Mouse (Mus musculus) neural tube, embryonic 14.5 days (tissue): Measurements from ENCODE around the gene Scaper. TPM values are rescaled to one million over a fixed set of nuclear protein-coding genes. Genes with fewer than 3 reads are reported as not detected.
A peak's percentile ranks its signal among the peaks of the same experiment; 100 is the strongest.

Experiments
- ATAC-seq: fragments of 200-750 bp; cut with Nextera tagmentation; 2 replicates; pipeline ENCODE4 v1.8.0; 2017; ENCODE audit warnings: low read depth, mild to moderate bottlenecking, moderate TSS enrichment, moderate library complexity
- H3K27ac ChIP-seq: fragments of 300-500 bp; sonication (generic); 2 replicates; pipeline ENCODE4 v1.5.1; 2014; ENCODE audit warnings: low read depth, mild to moderate bottlenecking, control low read depth, low read length, moderate library complexity, mixed read lengths
- H3K27me3 ChIP-seq: fragments of 300-500 bp; sonication (generic); 2 replicates; pipeline ENCODE4 v1.6.1; 2014; ENCODE audit warnings: low read length; ENCODE audit not compliant: control insufficient read depth, insufficient read depth
- H3K36me3 ChIP-seq: fragments of 300-500 bp; sonication (generic); 2 replicates; pipeline ENCODE4 v1.6.1; 2014; ENCODE audit warnings: low read length, mixed read lengths; ENCODE audit not compliant: control insufficient read depth, insufficient read depth
- H3K4me1 ChIP-seq: fragments of 300-500 bp; sonication (generic); 2 replicates; pipeline ENCODE4 v1.6.1; 2014; ENCODE audit warnings: low read length; ENCODE audit not compliant: control insufficient read depth, insufficient read depth
- H3K4me2 ChIP-seq: fragments of 300-500 bp; sonication (generic); 2 replicates; pipeline ENCODE4 v1.6.1; 2014; ENCODE audit warnings: mild to moderate bottlenecking, low read depth, low read length, control low read depth
- H3K4me3 ChIP-seq: fragments of 300-500 bp; sonication (generic); 2 replicates; pipeline ENCODE4 v1.5.1; 2014; ENCODE audit warnings: low read depth, low read length, control low read depth, mixed read lengths
- H3K9ac ChIP-seq: fragments of 300-500 bp; sonication (generic); replicated peaks from 2 replicates; pipeline ENCODE4 v1.6.1; 2014; ENCODE audit warnings: low read depth, mild to moderate bottlenecking, control low read depth, low read length, mixed read lengths
- H3K9me3 ChIP-seq: fragments of 300-500 bp; sonication (generic); 2 replicates; pipeline ENCODE4 v1.6.1; 2016; ENCODE audit warnings: low read length; ENCODE audit not compliant: control insufficient read depth
- WGBS: fragments of 180-500 bp; shearing (Covaris S2); extraction: QIAGEN DNeasy Blood & Tissue Kit; methylation state at CpG from one replicate; pipeline ENCODE4 v1.1.7; 2014; 5-methylcytosine and 5-hydroxymethylcytosine counted together
- polyA plus RNA-seq: library from polyadenylated mRNA; unstranded; fragments of >200 nt; fragmentation: Nextera tagmentation; extraction: Ambion mirVana; gene quantifications from 2 replicates; pipeline ENCODE4 v1.2.1, GENCODE M21; 2014

Scaper gene
- polyA plus RNA-seq, 1 experiment from 2014 or later = 51.1 TPM

DNA sequence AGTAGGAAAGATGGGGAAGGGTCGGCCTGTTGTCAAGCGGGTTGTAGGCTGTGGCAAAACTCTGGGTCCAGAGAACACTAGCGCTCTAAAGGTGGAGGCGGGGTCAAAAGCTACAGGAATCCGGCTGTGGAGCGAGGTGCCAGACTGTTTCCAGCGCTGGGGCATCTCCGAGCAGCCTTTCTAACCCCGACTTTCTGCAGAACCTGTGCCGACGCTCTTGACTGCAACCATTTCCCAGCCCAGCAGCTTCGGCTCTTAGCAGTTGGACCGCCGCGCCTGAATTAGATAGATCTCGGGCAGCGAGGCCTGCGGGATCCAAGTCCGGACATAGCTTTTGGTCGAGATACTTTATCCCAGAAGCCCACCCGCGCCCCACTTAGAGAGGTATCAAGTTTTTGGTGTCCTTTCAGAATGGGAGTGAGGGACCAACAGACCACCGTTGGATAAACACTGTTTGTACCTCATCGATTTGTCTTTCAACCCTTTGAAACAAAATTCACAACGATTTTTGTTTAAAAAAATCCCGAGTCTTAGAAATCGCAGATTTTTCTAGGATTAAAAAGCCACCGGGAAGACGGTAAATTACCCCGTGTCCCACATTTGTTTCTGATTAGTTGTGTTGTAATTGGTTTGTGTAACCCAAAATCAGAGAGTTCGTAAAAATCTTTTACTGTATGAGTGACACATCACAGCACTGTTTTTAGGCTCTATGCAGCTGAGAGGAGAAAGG, 398.1 kb downstream of the Scaper start:
- no peak for ATAC-seq
- peaks cover 42% of the 10 kb centered on the region for H3K27me3 ChIP-seq

DNA sequence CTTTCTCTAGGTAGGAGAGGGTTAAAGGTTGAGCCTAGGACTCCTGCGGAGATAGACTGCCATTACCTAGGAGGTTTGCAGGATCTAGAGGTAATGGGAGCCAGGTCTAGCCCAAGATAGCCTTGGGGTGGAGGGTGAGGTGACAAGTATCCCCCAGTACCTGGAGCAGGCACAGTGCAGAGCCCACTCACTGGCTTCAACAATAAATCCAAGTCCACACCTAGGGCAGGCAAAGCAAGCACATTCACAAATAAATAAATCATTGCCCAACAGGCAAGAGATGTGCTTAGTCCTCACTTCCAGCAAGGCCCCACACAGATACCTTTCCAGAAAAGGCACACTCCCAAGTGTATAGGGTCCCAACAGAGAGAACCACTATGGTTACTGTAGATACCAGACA, 398.9 kb downstream of the Scaper start:
- Histone ChIP-seq H3K9ac (no peak overlapping the region), H3K4me3 (no peak overlapping the region), H3K9me3 (no peaks in the 10 kb centered on the region), H3K27me3 (peaks cover 39% of the 10 kb centered on the region), H3K27ac (no peak overlapping the region), H3K4me2 (no peak overlapping the region), H3K4me1 (peaks cover 6% of the 10 kb centered on the region; the same call in 1 of the 2 replicates), H3K36me3 (no peaks in the 10 kb centered on the region)
- ATAC-seq = no peak
- 0% methylated on average over 1 of the region's 1 CpGs for WGBS

More for the DNA sequence above, 398.1 kb downstream of the Scaper start:
- H3K4me3 ChIP-seq = 0 out of 2 replicates have a peak overlapping the region, but pooled peaks have one; percentile 31
- H3K27ac ChIP-seq = no peak overlapping the region
- no peaks in the 10 kb centered on the region for H3K9me3 ChIP-seq
- H3K36me3 ChIP-seq = no peaks in the 10 kb centered on the region
- peak overlapping the region; percentile 55; the same call in 1 of the 2 replicates for H3K4me2 ChIP-seq
- WGBS = 2% methylated on average over 31 of the region's 31 CpGs
- H3K9ac ChIP-seq = 0 out of 2 replicates have a peak overlapping the region, but pooled peaks have one; percentile 4
- H3K4me1 ChIP-seq = peaks cover 6% of the 10 kb centered on the region; the same call in 1 of the 2 replicates

DNA sequence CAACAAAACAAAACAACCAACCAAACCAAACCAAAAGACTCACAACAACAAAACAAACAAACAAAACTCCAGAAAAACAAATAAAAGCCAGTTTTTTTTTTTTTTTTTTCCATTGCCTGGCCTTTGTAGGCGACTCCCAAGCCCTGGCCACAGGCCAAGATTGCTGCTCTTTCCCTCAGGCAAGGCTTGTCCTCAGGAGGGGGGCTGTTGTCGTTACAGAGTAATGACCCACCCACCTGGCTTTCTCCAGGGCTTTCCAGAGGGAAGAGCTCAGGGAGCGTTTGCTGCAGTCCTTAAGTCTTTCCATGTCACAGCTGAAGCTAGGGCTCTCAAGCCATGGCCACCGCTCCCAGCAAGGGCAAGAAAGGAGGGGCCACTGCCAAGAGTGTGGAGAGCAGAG, 399.5 kb downstream of the Scaper start, which contains the start of gene Isl2:
Gene Isl2 (plus strand): TSS at position 296 of the 400 bp plus-strand sequence.
- Histone ChIP-seq H3K4me3 (no peak within 1 kb of the TSS), H3K4me2 (no peak within 1 kb of the TSS), H3K36me3 (no peaks in the 10 kb centered on the region), H3K27me3 (peaks cover 35% of the 10 kb centered on the region), H3K4me1 (peaks cover 6% of the 10 kb centered on the region; the same call in 1 of the 2 replicates), H3K9me3 (no peaks in the 10 kb centered on the region), H3K27ac (no peak within 1 kb of the TSS), H3K9ac (0 out of 2 replicates have a peak within 1 kb of the TSS, but pooled peaks have one; percentile 4)
- whole genome bisulfite sequencing = 0% methylated on average over 4 of the region's 4 CpGs
- ATAC-seq = no peak

DNA sequence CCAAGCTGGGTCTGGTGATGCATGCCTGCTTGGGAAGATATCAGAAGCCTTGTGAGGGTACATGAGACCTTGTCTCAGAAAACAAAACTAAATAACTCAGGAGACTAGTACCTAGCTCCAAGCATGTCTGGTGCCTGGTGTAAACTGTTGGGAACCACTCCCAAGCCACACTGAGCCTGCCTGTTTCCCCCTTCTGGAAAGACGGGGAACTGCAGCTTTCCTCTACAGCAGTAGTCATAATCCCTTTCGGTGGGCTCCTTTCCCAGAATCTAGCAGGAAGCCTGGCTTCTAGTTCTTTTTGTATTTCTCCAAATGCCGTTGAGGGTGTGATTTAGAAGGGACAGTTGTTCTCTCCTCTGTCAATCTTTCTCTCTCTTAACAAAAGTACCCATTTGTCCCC, 402.0 kb downstream of the Scaper start:
- no peak overlapping the region for H3K4me2 ChIP-seq
- no peak overlapping the region for H3K9ac ChIP-seq
- no peaks in the 10 kb centered on the region for H3K4me1 ChIP-seq
- no peaks in the 10 kb centered on the region for H3K36me3 ChIP-seq
- ATAC-seq = no peak
- WGBS = 14% methylated on average over 3 of the region's 3 CpGs
- no peaks in the 10 kb centered on the region for H3K9me3 ChIP-seq
- no peak overlapping the region for H3K4me3 ChIP-seq
- peaks cover 29% of the 10 kb centered on the region for H3K27me3 ChIP-seq
- H3K27ac ChIP-seq = no peak overlapping the region

DNA sequence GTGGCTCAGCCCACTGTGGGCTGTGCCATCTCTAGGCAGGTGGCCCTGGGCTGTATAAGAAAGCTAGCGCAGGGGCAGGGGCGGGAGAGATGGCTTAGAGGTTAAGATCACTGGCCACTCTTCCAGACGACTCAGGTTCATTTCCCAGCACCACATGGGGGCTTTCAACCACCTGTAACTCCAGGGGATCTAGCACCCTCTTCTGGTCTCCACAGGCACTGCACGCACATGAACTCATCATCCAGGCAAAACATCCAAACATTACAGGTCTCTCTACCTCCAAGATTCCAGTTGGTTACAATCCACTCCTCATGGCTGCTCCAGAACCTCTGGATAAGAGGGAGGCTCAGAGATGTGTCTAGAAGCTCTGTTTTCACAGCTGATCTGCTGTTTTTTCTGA, 412.2 kb downstream of the Scaper start:
- Histone ChIP-seq H3K4me2 (no peak overlapping the region), H3K27ac (no peak overlapping the region), H3K27me3 (no peaks in the 10 kb centered on the region), H3K9me3 (no peaks in the 10 kb centered on the region), H3K4me1 (no peaks in the 10 kb centered on the region), H3K36me3 (no peaks in the 10 kb centered on the region), H3K4me3 (no peak overlapping the region), H3K9ac (no peak overlapping the region)
- WGBS = 33% methylated on average over 4 of the region's 4 CpGs
- no peak for ATAC-seq

DNA sequence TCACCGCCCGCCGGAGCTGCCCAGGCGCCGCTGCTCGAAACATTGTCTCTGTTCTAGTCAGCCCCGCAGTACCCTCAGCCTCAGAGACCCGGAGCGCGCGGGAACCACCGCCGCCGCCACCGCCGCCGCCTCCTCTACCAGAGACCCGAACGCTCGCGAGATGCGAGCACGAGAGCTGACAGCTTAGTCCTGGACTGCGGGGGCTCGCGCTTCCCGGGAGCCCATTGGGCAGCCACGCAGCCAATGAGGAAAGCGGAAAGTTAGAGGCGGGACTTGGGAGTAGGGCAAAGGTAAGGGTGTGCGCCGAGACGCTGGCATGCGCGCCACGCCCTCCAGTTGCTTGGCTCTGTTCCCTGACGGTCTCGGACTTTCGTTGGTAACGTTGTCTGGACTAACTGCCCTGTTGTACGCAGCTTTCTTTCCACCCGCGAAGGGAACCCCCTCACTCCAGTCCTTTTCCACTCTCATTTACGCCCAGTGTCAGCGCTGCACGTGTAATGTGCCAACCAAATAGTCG, 425.8 kb downstream of the Scaper start, which contains the start of gene Etfa:
Gene Etfa (minus strand): TSS at position 217 of the 517 bp plus-strand sequence.
- Histone ChIP-seq H3K27ac (peak within 1 kb of the TSS; percentile 63), H3K9ac (peak within 1 kb of the TSS; percentile 65), H3K4me3 (peak within 1 kb of the TSS; percentile 78), H3K4me1 (no peaks in the 10 kb centered on the region), H3K36me3 (no peaks in the 10 kb centered on the region), H3K27me3 (peaks cover 6% of the 10 kb centered on the region), H3K4me2 (peak within 1 kb of the TSS; percentile 79), H3K9me3 (no peaks in the 10 kb centered on the region)
- WGBS = under 1% methylated on average over 47 of the region's 47 CpGs
- peak; percentile 100 for ATAC-seq

DNA sequence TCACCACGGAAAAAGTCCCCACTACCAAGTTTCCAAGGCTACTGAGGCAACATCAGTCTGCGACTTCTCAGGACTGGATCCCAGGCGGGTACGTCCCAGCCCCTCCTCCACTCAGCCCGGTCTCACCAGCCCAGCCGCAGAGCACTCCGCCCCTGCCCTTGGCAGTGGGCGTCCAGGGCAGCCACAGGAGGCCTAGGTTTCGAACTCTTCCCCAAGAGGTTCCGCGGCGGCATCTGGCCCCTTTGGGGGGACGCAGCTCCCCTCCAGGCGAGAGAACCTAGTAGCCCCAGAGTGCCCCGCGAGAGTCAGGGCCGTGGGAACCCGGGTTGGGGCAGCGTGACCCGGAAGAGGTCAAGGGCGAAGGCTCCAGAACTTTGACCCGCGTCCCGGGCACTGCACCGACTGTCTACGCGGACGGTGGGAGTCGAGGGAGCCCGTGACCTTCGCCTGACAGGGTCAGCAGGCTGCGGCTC, 426.4 kb downstream of the Scaper start:
- H3K27me3 ChIP-seq = peaks cover 6% of the 10 kb centered on the region
- peak; percentile 80 for ATAC-seq
- peak overlapping the region; percentile 79 for H3K4me2 ChIP-seq
- H3K4me1 ChIP-seq = no peaks in the 10 kb centered on the region
- peak overlapping the region; percentile 63 for H3K27ac ChIP-seq
- peak overlapping the region; percentile 65 for H3K9ac ChIP-seq
- H3K36me3 ChIP-seq = no peaks in the 10 kb centered on the region
- 0% methylated on average over 28 of the region's 32 CpGs for WGBS
- no peaks in the 10 kb centered on the region for H3K9me3 ChIP-seq
- H3K4me3 ChIP-seq = peak overlapping the region; percentile 78

DNA sequence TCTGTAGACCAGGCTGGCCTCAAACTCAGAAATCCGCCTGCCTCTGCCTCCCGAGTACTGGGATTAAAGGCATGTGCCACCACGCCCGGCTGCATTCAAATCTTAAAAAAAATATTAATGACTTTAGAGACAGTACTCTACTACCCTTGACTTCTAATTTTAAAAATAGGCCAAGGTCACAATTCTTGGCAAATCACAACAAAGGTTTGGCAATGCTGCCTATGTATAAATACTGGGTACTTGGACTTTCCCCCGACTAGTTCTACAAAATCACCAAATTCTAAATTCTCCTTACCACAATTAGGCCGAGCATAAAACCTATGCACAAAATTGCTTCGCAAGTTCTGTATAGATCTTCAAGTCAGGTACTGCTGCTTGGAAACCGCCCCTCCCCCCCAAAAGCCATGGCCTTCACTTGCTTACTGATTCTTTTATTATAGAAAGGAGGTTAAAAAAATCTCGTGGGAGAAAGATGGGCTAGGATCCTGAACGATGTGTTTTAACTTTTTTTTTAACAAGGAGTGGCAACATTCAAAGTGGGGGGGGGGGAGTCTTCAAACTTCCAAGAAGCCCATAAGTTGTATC, 427.2 kb downstream of the Scaper start:
- H3K4me3 ChIP-seq = no peak overlapping the region; the same call in 1 of the 2 replicates
- 77% methylated on average over 10 of the region's 10 CpGs for WGBS
- H3K4me2 ChIP-seq = peak overlapping the region; percentile 79; the same call in 1 of the 2 replicates
- H3K4me1 ChIP-seq = no peaks in the 10 kb centered on the region
- no peak for ATAC-seq
- H3K9ac ChIP-seq = no peak overlapping the region
- H3K36me3 ChIP-seq = no peaks in the 10 kb centered on the region
- no peak overlapping the region for H3K27ac ChIP-seq
- peaks cover 6% of the 10 kb centered on the region for H3K27me3 ChIP-seq
- H3K9me3 ChIP-seq = no peaks in the 10 kb centered on the region

DNA sequence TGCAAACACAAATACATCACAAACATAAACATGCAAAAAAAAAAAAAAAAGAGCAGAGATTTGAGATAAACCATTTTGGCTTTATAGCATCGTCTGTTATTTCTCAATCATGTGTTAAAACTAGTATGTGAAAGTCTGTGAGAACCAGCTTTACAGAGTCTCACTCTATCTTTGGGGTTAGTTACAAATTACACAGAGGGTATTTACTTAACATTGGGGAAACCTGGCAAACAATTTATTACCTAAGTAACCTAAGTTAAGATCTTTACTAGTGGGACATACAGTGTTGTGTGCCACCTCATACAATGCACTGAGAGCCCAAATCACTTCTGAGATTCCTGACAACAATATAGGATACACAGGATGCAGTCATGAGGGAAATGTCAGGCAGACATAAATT, 428.2 kb downstream of the Scaper start:
- Histone ChIP-seq H3K9me3 (no peaks in the 10 kb centered on the region), H3K4me1 (no peaks in the 10 kb centered on the region), H3K27ac (no peak overlapping the region), H3K9ac (no peak overlapping the region), H3K4me2 (no peak overlapping the region), H3K4me3 (no peak overlapping the region), H3K36me3 (no peaks in the 10 kb centered on the region), H3K27me3 (peaks cover 6% of the 10 kb centered on the region)
- 74% methylated on average over 1 of the region's 1 CpGs for WGBS
- ATAC-seq = no peak
